Mouse (Mus musculus) spleen, postnatal 36 days (tissue): ENCODE data around the gene Fxyd4.
A peak's percentile ranks its signal among the peaks of the same experiment; 100 is the strongest.

Source experiments
- DNase-seq, 2 experiments: peaks; one replicate each; pipeline ENCODE4 v3.0.0; 2022; ENCODE audit warnings: low spot score in 2 of 2, mixed read lengths in 1 of 2

Gene Fxyd4

DNA sequence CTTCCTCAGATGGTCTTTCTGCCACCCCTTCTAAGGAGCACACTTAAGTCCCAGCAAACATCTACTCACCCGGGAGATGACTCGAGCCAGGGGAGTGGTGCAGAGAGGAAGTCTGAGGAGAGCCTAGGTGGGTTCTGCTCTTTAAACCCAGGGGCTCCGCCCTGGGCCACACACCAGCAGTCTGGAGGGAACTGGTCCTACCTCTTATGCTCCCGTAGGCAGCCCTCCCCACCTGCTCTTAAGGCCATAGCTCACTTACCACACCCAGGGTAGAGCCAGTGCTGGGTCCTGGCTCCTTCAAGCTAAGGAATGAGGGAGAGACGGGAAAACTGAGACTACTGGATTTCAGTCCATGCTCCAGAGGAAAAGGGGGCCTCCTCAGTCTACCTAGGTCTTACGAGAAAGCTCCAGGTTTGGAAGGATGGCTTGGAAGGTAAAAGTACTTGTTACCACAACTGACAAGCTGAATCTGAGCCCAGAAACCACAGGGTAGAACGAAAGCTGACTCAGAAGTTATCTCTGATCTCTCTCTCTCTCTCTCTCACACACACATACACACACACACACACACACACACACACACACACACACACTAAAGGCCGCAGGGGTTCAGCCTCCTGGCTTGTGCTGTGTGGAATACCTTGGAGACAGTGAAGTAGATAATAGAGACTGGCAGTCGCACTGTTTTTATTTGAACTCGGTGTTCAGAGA lies at the start of gene Fxyd4:
Fxyd4 (minus strand) TSS at position 471 of the 711 bp plus-strand sequence.
- peak; percentile 17 to 34 for DNase-seq

DNA sequence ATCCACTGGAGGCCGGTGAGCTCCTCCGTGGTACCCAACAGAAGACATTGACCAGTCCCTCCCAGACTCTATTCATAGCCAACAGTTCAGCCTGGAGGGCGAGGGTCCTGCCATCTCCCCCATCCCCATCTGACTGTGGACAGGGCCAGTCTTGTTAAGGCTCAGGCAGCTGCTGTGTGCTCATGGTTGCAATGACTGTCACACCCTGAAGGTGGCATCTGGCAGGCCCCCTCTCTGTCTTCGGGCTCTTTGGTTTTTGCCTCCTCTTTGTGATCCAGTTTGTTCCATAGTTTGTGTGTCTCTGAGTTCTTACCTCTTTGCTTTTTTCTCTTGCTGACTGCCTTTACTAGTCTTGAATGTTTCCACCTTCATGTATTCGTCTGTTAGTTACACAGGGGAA lies 49.7 kb upstream of the Fxyd4 start:
- no peak for DNase-seq

DNA sequence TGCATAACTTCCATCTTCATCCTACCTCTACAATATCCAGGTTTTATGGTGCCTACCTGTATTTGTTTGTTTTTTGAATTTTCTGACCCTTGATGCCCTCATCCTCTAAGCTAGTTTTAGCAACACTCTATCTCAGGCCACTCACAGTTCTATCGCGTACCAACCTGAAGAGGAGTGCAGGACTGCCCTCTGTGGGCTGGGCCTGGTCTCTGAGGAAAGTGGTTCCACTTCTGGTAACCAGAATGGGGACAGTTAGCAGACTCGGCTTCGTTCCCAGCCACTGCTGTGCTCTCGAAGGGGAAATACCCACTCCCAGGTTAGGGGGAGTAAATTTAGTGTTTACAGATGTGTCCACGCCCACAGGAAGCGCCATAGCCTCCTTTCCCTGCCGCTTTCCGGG lies 29.2 kb upstream of the Fxyd4 start:
- DNase-seq, result no peak

DNA sequence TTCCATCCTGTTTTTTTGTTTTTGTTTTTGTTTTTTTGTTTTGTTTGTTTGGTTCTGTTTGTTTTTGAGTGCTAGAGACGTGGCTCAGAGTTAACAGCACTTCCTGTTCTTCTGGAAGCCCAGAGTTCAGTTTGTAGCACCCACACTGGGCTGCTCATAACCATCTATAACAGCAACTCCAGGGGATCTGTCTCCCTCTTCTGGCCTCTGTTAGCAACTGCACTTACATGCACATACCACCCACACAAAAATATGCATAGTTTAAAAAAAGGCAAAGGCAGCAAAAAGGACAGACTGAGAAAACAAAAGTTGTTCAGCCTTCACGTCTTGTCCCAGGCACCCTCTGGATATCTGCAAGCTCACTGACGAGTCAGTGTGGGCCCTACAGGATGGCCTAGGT lies 25.7 kb upstream of the Fxyd4 start:
- DNase-seq, result no peak

DNA sequence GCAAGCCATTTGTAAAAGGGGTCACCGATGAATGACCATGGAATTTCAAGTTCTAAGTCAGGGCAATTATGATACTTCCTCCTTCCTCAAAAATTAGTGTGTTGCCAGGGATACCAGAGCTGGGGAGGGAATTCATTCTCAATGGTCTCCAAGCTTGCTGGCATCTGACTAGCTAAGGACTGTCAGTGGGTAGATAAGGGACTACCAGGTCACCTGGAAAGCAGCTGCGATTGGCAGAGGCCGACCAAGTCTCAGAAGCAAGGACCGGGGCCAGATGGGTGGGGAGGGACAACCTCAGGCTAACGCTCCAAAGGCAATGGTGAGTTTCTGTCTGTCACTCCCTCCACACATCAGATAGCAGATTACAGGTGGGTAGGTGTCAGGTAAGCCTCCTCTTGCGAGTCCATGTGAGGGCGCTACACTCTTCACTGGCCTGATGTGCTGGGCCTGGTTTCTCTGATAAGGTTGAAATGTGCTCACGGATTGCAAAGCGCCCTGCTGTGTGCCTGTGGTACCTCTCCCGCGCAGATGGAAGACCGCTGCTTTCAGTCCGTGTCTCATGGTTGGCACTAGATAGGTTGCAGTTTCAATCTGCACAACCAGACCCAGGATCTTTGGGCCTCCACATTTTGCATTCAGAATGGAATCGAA lies 19.5 kb upstream of the Fxyd4 start:
- no peak for DNase-seq

DNA sequence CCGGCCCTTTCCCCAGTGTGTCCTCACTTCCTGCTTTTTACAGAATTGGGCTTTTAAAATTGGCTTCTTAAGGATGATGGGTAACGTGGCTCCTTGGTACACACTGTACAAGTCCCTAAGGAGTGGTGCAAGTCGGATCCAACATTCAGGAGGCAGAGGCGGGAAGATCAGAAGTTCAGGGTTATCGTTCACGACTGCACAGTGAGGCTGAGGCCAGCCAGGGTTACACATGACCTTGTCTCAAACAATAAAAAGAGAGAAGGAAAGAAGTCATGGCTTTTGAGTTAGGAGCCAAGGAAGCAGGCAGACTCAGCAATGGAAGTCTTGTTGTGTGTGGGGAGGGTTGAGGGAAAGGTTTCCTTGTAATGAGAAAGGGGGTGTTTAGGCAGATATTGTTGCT lies 18.7 kb upstream of the Fxyd4 start:
- DNase-seq, result no peak

DNA sequence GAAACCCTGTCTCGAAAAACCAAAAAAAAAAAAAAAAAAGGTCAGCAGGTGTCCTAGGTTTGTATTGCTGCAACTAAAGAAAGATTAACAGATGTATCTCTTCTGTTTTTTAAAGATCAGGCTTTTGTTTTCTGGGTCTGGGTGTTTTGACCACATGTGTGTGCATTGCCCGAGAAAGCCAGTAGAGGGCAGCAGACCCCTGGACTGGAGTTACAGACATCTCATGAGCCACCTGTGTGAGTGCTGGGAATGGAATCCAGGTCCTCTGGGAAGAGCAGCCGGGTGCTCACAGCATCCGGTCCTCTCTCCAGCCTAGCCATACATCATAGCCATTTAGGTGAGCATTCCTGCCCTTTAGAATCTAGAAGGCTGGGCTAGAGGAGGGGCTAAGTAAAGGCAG lies 14.8 kb upstream of the Fxyd4 start:
- DNase-seq, result no peak

DNA sequence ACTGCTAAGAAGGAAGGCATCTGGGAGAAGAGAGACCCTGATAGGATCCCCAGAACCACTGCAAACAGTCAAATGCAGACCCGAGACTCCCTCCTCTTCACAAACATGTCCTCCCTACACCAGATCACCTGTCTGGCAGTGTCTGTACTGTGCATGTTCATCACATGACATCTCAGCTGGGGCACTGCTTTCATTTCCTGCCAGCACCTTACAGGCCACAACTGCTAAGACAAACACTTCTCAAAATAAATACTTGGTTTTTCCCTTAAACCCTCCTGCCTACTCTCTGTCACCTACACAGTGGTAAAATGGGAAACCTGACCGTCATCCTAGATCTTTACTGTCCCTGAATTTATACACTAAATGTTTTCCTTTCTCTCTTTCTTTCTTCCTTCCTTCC lies 6.4 kb upstream of the Fxyd4 start:
- no peak for DNase-seq

DNA sequence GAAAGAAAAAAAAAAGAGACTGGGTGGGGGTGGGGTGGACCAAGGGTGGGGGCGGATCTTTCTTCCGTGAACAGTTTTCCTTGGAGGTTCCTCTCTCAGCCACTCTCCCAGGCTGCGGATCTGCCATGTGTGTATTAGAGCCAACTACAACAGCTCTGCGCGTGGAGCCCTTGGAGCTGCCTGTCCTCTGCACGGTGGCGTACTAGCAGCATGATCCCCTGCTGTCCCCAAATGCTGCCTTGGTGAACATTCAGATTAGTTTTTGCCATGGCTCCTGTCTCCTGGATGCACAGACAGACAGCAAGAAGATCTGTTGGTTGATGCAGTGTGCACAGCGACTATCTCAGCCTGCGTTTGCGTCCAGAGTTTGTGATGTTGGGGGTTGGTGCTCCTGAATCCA lies 5.3 kb upstream of the Fxyd4 start:
- DNase-seq, result no peak

DNA sequence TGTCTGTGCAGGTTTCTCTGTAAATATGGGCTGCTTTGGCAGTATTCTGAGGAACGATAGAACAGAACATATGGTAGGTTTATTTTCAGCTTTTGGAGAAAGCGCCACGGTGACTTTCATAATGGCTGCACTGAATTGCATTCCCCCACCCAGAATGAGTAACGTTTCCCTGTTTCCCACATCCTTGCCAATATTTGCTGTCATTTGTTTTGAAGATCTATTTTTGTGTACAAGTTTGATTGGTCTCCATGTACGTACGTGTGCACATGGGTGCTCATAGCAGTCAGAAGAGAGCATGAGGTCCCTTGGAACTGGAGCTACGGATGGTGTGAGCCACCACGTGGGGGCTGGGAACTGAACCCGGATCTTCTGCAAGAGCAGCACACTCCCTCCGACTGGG lies 1.5 kb upstream of the Fxyd4 start:
- DNase-seq, result no peak

DNA sequence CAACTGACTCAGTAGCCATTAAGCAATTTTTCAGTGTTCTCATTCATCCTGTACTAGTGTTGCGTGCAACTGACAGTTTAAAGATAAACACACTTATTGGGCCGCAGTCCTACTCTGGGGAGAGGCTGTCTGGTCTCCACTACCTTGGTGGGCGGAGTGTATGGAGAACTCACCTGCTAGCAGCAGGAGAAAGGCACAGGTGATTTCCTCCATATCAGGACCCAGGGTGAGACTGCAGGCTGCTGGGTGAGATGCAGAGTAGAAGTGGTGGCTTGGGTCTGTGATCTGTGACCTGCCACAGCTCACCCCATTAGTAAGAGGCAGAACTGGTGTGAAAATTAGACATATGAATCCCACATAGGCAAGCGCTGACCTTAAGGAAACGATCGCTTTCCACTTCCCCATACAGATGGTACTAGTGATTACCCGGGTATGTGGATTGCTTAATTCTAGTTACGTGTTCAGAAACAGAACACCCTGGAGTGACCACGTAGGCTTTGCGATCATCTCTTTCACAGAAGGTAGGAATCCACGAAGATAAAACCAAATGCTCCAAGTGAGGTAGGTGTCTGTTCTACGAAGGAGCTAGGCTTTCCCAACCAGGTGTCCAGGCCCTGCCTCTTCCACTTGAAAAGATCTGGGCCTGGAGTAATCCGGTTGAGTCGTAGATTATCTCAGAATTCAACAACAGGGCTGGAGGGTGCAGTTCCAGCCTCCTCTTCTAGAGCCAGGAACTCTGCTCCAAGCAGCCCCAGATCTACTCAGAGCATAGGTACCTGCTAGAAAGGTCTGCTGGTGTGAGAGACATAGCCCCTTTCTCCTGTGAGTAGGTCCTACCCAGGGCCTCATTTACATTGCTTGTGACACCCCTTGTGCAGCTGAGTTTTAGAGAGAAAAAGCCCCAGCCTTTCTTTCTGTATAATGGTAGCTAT lies 1.5 kb downstream of the Fxyd4 start:
- no peak for DNase-seq

DNA sequence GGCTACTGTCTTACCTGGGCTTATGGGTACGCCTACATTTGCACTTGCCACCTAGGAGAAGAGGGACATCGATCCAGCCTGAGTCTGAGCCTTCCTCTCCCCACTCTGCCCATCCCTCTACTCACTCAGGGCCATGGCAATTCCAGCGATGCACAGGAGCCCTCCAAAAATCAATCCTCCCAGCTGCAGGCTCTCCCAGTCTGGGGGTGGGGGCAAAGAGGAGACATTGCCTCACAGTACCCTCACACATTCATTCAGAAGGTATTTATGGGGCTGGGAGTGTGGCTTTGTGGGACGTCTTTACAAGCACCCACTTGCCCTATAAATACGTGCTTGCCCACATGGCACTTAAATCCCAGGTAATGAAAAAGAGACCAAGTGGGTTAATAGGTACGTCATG lies 3.2 kb downstream of the Fxyd4 start:
- DNase-seq, result no peak

DNA sequence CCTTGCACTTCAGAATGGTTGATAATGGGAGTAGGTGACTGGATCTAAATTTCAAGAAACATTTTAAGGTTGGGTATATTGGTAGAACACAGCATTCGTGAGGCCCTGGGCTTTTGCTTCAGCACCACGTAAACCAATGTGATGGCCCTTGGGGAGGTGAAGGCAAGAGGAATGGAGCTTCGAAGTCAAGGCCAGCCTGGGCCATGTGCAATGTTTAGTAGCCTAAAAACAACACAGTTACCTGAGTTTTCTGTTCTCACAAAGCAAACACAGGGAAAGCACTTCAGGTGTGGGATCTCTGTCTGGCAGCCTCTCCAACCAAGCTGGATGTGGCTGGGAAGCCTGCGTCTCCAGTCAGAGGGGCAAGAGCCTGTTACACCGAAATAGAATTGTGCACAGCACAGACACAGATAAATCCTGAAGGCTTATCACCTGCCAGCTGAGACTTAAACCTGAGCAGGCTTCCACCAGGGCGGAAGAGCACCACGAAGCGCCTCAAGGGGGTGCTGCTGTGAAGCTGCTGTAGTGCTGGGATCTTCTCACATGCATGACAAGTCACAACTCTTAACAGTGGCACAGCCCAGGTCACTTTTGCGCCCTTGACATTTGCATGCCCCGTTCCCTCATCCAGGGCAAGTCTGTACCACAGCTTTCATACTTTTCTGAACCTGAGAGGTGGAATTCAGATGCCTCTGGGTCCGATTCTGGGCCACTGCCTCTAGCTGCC lies 5.0 kb downstream of the Fxyd4 start:
- DNase-seq, result peak in 1 of 2 experiments; percentile 8

DNA sequence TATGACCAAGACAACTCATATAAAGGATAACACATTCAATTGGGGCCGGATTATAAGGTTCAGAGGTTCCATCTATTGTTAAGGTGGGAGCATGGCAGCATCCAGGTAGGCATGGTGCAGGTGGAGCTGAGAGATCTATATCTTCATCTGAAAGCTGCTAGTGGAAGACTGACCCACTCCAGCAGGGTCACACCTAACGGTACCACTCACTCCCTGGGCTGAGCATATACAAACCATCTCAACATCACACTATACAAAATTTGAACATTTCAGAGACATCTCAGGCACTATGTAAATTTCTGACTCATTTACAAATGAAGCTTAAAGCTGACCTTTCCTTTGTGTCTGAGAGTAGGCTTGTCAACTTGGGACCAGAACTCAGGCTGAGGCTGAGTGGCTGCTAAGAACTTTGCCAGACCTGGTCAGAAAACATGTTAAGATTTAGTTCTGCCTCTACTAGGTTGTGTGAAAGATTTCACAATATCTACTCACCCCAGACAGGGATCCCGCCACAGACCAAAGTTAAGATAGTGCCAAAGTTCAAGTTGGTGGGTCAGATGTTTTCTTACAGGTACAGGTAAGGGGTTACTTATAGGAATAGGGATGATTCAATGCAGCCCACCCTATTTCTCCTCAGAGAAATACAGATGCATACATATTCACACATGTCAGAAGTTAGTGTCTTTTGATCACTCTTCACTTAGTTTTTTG lies 7.4 kb downstream of the Fxyd4 start:
- DNase-seq, result no peak

DNA sequence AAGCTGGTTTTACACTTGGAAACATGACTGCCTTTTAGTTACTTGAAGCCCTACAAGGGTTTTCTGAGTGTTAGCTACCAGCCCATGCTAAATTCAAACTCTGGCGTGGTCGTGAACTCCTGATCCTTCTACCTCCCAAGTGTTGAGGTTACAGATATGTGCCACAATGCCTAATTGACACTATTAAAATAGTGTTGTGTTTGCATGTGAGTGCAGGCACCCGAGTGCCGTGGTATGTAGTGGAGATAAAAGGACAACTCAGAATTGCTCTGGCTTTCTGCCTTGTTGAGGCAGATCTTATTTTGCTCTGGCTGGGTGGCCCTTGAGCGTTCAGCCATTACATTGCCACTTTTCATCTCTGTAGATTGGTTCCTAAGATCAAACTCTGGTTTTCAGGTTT lies 8.7 kb downstream of the Fxyd4 start:
- no peak for DNase-seq

DNA sequence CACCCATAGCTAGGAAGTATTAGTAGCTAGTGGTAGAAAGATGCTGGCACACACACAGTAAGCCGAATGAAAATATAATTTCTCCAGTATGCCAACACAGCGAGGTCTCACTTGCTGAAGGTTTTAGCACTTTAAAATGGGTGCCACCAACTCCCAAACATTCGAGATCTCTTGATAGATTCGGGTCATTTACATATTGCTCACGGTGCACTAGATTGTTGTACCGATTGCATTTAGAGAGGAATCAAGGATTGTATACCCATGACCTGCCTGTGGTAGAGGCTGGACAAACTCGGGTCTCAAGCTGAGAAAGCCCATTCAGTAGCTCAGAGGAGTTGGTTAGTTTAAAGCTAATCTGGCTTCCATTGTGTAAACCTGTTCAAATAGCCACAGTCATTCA lies 9.5 kb downstream of the Fxyd4 start:
- no peak for DNase-seq

DNA sequence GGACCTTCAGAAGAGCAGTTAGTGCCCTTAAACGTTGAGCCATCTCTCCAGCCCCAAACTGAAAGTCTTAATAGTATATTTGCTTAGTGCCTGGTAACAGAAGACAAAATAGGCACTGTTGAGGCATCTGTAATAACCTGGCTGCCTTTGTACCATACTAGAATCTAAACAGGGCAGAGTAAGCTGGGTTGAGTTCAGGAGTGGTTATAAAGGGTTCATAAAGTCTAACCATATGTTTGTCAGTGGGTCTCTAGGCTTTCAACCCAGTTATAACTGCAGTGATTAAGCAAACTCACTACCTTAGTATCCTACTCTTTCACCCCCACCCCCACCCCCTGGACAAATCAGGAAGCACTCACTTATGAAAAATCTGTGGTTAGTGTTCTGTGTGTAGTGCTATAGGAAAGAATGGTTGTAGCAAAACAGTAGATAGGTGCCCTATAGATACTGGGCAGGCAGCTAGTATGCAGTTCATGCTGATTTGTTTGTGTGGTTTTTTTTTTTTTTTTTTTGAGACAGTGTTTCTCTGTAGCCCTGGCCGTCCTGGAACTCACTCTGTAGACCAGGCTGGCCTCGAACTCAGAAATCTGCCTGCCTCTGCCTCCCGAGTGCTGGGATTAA lies 10.5 kb downstream of the Fxyd4 start:
- DNase-seq, result no peak

DNA sequence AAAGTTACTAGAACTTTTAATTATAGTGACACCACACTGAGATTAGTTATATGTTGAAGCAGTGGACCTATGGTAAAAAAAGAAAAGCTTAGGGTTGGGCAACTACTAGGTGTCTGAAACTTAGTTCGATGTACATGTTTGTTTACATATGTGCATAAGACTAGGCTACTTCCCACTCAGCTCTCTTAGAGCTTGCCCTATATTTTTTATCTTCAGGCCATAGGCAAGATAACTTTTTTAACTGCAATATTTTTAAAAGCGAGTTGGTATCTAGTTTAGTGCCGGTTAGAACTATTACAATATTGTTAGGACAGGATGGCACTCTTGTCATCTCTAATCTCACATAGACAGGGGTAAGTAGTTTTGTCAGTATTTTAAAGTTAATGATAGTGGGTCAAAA lies 15.5 kb downstream of the Fxyd4 start:
- DNase-seq, result no peak

DNA sequence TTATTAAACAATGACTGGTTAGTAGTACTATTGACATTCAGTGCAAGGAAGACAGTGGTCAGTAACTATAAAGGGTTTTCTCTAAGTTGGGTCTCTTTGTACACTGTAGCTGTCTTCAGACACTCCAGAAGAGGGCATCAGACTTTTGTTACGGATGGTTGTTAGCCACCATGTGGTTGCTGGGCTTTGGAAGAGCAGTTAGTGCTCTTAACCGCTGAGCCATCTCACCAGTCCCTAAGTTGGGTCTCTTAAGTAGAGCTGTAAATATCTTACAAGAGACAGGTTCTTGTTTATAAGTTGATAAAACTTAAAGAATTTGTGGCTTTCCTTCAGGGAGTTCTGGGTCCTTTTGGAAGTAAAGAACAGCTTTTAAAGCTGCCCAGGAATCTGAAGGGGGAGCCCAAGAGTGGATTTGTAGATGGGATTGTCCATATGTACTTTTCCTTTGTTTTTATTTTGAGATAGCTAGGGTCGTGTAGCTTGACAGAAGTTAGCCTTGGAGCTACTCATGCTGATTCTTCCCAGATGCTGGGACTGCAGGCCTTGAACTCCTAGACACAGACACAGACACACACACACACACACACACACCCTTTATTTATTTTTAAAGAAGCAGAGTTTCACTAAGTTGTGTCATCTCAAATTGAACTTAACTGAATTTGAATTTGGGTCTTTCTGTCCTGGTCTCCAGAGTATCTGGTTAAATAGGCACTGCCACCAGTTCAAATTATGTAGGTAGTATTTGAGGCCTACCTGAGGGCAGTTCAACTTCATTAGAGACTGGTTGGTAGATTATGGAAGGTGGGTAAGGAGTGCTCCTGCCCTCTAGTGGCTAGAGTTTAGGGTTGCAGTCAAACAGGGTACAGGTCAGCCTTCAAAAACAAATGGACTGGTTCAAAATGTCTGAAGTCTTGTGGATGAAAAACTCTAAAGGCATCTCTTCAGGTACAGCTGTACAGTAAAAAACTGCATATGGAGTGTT lies 16.5 kb downstream of the Fxyd4 start:
- DNase-seq, result peak; percentile 52 to 69

DNA sequence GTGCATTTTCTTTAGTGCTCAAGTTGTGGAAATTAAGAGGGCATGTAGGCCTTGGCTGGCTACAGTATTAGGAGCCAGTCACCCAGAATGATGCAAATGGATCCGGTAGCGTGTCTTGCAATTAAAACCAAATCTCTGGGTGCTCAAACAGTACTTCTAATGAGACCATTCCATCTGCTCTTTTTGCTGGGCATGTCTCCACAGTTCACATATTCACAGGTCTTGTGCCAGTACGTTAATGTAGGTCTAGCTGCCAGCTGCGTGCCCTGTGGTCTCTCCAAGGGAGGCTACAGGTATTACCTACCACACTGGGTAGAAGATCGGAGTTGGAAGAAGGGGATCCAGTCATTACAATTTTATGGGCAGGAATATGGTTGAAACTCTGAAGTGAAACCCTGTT lies 19.4 kb downstream of the Fxyd4 start:
- no peak for DNase-seq
